Mouse (Mus musculus): ENCODE results near the gene Olfr403. TPM values are rescaled to one million over a fixed set of nuclear protein-coding genes. Genes with fewer than 3 reads are reported as not detected.
"Not testable (repeated sequence)": the region's sequence is repeated elsewhere in the genome, so short reads cannot be mapped to it uniquely, and the experiment has no call there.

Olfr403 gene
- total RNA-seq (2014; rRNA removed) (not detected in 2 replicates), polyA plus RNA-seq (2015; fragmentation: Nextera tagmentation; extraction: Ambion mirVana) (not detected in 2 replicates)

- no peak within 1 kb of the TSS for H3K4me2 ChIP-seq (ENCODE audit: low read depth, low read length)
- H3K9ac ChIP-seq (replicated peaks; ENCODE audit: low read length): no peak within 1 kb of the TSS
- H3K9me3 ChIP-seq (ENCODE audit: low read length): peaks cover 9% of the 10 kb centered on the region; the same call in 1 of the 2 replicates
- H3K36me3 ChIP-seq (ENCODE audit: insufficient read depth, low read length): no peaks in the 10 kb centered on the region
- no peak for TF ChIP-seq CTCF (IDR thresholded peaks at IDR 0.05; ENCODE audit: low read depth)
- H3K4me1 ChIP-seq (ENCODE audit: insufficient read depth, low read length): no peaks in the 10 kb centered on the region
- ATAC-seq: no peak
- H3K27me3 ChIP-seq (ENCODE audit: insufficient read depth, low read length): no peaks in the 10 kb centered on the region
- H3K4me3 ChIP-seq (ENCODE audit: low read length): no peak within 1 kb of the TSS
- no peak for DNase-seq (ENCODE audit: low spot score)
- no peak within 1 kb of the TSS for H3K27ac ChIP-seq
Observed at GRCm38 (mm10) chr11:74185949-74186348, at the start of gene Olfr403. Gene Olfr403, plus strand, starts transcription at chr11:74186249.

- not testable (repeated sequence) for DNase-seq (ENCODE audit: low spot score); H3K27ac ChIP-seq; H3K4me1 ChIP-seq (ENCODE audit: insufficient read depth, low read length); H3K36me3 ChIP-seq (ENCODE audit: insufficient read depth, low read length); H3K4me3 ChIP-seq (ENCODE audit: low read length); H3K9me3 ChIP-seq (ENCODE audit: low read length); H3K4me2 ChIP-seq (ENCODE audit: low read depth, low read length); H3K27me3 ChIP-seq (ENCODE audit: insufficient read depth, low read length); ATAC-seq; H3K9ac ChIP-seq (replicated peaks; ENCODE audit: low read length)
- WGBS: 29% methylated on average over 1 of the region's 1 CpGs
Observed at GRCm38 (mm10) chr11:74140001-74140400, 46.0 kb upstream of the Olfr403 start.

- no peak for TF ChIP-seq CTCF (IDR thresholded peaks at IDR 0.05; ENCODE audit: low read depth)
- H3K9ac ChIP-seq (replicated peaks; ENCODE audit: low read length): no peak overlapping the region
- no peak overlapping the region for H3K4me2 ChIP-seq (ENCODE audit: low read depth, low read length)
- H3K27ac ChIP-seq: no peak overlapping the region
- H3K4me3 ChIP-seq (ENCODE audit: low read length): no peak overlapping the region
- DNase-seq (ENCODE audit: low spot score) (no peak), ATAC-seq (no peak)
- H3K4me1 ChIP-seq (ENCODE audit: insufficient read depth, low read length): no peaks in the 10 kb centered on the region
- H3K27me3 ChIP-seq (ENCODE audit: insufficient read depth, low read length): no peaks in the 10 kb centered on the region
- no peaks in the 10 kb centered on the region for H3K36me3 ChIP-seq (ENCODE audit: insufficient read depth, low read length)
- H3K9me3 ChIP-seq (ENCODE audit: low read length): peaks cover 15% of the 10 kb centered on the region; the same call in 1 of the 2 replicates
Observed at GRCm38 (mm10) chr11:74145866-74146265, 40.2 kb upstream of the Olfr403 start.

GRCm38 (mm10) chr11:74153229-74153628 lies 32.8 kb upstream of the Olfr403 start, which contains the start of gene Olfr402:
Gene Olfr402, plus strand, starts transcription at chr11:74153529.
- Histone ChIP-seq H3K9ac (replicated peaks; ENCODE audit: low read length) (no peak within 1 kb of the TSS), H3K4me2 (ENCODE audit: low read depth, low read length) (no peak within 1 kb of the TSS), H3K9me3 (ENCODE audit: low read length) (peaks cover 11% of the 10 kb centered on the region; the same call in 1 of the 2 replicates), H3K4me3 (ENCODE audit: low read length) (no peak within 1 kb of the TSS), H3K36me3 (ENCODE audit: insufficient read depth, low read length) (no peaks in the 10 kb centered on the region), H3K27me3 (ENCODE audit: insufficient read depth, low read length) (no peaks in the 10 kb centered on the region), H3K27ac (no peak within 1 kb of the TSS), H3K4me1 (ENCODE audit: insufficient read depth, low read length) (no peaks in the 10 kb centered on the region)
- TF ChIP-seq CTCF (IDR thresholded peaks at IDR 0.05; ENCODE audit: low read depth): no peak
- ATAC-seq: no peak
- 66% methylated on average over 3 of the region's 3 CpGs for WGBS
- no peak for DNase-seq (ENCODE audit: low spot score)

GRCm38 (mm10) chr11:74168771-74169170 lies 17.3 kb upstream of the Olfr403 start:
- H3K27ac ChIP-seq: no peak overlapping the region
- no peak for TF ChIP-seq CTCF (IDR thresholded peaks at IDR 0.05; ENCODE audit: low read depth)

GRCm38 (mm10) chr11:74183168-74183567 lies 2.9 kb upstream of the Olfr403 start:
- H3K27ac ChIP-seq: no peak overlapping the region
- no peaks in the 10 kb centered on the region for H3K36me3 ChIP-seq (ENCODE audit: insufficient read depth, low read length)
- H3K4me2 ChIP-seq (ENCODE audit: low read depth, low read length): no peak overlapping the region
- H3K4me3 ChIP-seq (ENCODE audit: low read length): no peak overlapping the region
- ATAC-seq (no peak), DNase-seq (ENCODE audit: low spot score) (no peak)
- no peaks in the 10 kb centered on the region for H3K27me3 ChIP-seq (ENCODE audit: insufficient read depth, low read length)
- TF ChIP-seq CTCF (IDR thresholded peaks at IDR 0.05; ENCODE audit: low read depth): no peak
- H3K9me3 ChIP-seq (ENCODE audit: low read length): 0 out of 2 replicates have a peak, but pooled peaks cover 6% of the 10 kb centered on the region
- H3K9ac ChIP-seq (replicated peaks; ENCODE audit: low read length): no peak overlapping the region
- H3K4me1 ChIP-seq (ENCODE audit: insufficient read depth, low read length): no peaks in the 10 kb centered on the region
- 85% methylated on average over 4 of the region's 4 CpGs for WGBS

More at GRCm38 (mm10) chr11:74168771-74169170, 17.3 kb upstream of the Olfr403 start:
- Histone ChIP-seq H3K27me3 (ENCODE audit: insufficient read depth, low read length) (no peaks in the 10 kb centered on the region), H3K9ac (replicated peaks; ENCODE audit: low read length) (no peak overlapping the region), H3K36me3 (ENCODE audit: insufficient read depth, low read length) (no peaks in the 10 kb centered on the region), H3K4me2 (ENCODE audit: low read depth, low read length) (no peak overlapping the region), H3K9me3 (ENCODE audit: low read length) (peaks cover 2% of the 10 kb centered on the region; the same call in 1 of the 2 replicates), H3K4me1 (ENCODE audit: insufficient read depth, low read length) (no peaks in the 10 kb centered on the region), H3K4me3 (ENCODE audit: low read length) (no peak overlapping the region)
- DNase-seq (ENCODE audit: low spot score) (no peak), ATAC-seq (no peak)

GRCm38 (mm10) chr11:74183745-74184144 lies 2.3 kb upstream of the Olfr403 start:
- 74% methylated on average over 4 of the region's 4 CpGs for WGBS
- 0 out of 2 replicates have a peak, but pooled peaks cover 6% of the 10 kb centered on the region for H3K9me3 ChIP-seq (ENCODE audit: low read length)
- TF ChIP-seq CTCF (IDR thresholded peaks at IDR 0.05; ENCODE audit: low read depth): no peak
- H3K27ac ChIP-seq: no peak overlapping the region
- no peaks in the 10 kb centered on the region for H3K27me3 ChIP-seq (ENCODE audit: insufficient read depth, low read length)
- no peaks in the 10 kb centered on the region for H3K36me3 ChIP-seq (ENCODE audit: insufficient read depth, low read length)
- no peak overlapping the region for H3K4me2 ChIP-seq (ENCODE audit: low read depth, low read length)
- no peak overlapping the region for H3K9ac ChIP-seq (replicated peaks; ENCODE audit: low read length)
- DNase-seq (ENCODE audit: low spot score): no peak
- H3K4me1 ChIP-seq (ENCODE audit: insufficient read depth, low read length): no peaks in the 10 kb centered on the region
- ATAC-seq: no peak
- no peak overlapping the region for H3K4me3 ChIP-seq (ENCODE audit: low read length)

Data from hindbrain, postnatal 0 days (tissue).